Mouse (Mus musculus): Measurements from ENCODE around the gene Tex33. TPM values are rescaled to one million over a fixed set of nuclear protein-coding genes. Genes with fewer than 3 reads are reported as not detected.
"Not testable (repeated sequence)": the region's sequence is repeated elsewhere in the genome, so short reads cannot be mapped to it uniquely, and the experiment has no call there.

Gene Tex33
- polyA plus RNA-seq, 1 experiment from 2014 or later = not detected

DNA sequence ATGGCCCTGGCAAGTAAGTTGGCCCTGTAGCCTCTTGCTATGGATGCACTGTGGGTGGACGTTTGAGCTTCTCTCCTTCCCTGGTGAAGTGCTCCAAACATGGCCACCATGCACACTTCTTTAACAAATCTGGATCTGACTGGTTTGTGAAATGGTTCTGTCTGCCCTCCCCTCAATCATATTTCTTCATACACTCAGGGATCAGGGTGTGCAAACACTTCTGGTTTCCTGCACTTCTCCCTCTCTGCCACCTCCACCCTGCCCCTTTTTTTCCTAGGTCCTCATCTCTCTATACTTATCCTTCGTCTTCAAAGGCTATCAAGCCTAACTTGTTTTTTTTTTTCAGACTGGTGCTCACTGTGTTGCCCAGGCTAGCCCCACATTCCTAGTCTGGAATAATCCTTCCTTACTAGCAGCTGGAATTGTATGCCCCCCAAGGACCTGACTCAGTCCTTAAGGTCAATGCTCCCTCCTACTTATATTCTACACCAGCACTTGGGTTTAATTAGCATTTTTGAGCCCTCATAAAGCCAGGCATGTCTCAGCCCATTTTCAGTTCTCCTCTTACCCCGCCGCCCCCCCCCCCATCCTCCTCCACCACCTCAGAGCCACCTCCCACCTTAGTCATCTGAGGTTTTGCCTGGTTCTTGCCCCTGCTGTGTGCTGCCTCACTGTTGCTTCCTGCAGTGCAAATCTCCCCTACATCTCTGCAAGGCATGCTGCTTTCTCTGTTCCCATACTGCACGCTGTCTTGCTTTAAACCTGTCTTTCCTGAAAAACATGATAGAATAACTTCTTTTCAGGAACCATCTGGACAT lies 64.0 kb downstream of the Tex33 start:
- H3K27me3 ChIP-seq (ENCODE audit: control insufficient read depth, insufficient read depth, low read length) = no peaks in the 10 kb centered on the region
- H3K4me2 ChIP-seq (ENCODE audit: low read depth, low read length, severe bottlenecking) = no peak overlapping the region
- no peaks in the 10 kb centered on the region for H3K36me3 ChIP-seq (ENCODE audit: control insufficient read depth, insufficient read depth, low read length)
- H3K4me3 ChIP-seq (ENCODE audit: low read depth, low read length) = no peak overlapping the region
- 77% methylated on average over 5 of the region's 5 CpGs for WGBS
- no peaks in the 10 kb centered on the region for H3K4me1 ChIP-seq (replicated peaks; ENCODE audit: control insufficient read depth, insufficient read depth, low read length)
- ATAC-seq (replicated peaks; ENCODE audit: low FRiP score) (no peak), DNase-seq (ENCODE audit: low spot score) (no peak)
- H3K27ac ChIP-seq (ENCODE audit: low read depth, low read length) = no peak overlapping the region
- H3K9me3 ChIP-seq (ENCODE audit: control insufficient read depth, low read length) = no peaks in the 10 kb centered on the region
- no peak overlapping the region for H3K9ac ChIP-seq (ENCODE audit: low read length)

GRCm38 (mm10) chr15:78330706-78331105 lies 65.0 kb downstream of the Tex33 start:
- H3K4me2 ChIP-seq (ENCODE audit: low read depth, low read length, severe bottlenecking) = no peak overlapping the region
- DNase-seq (ENCODE audit: low spot score) (no peak), ATAC-seq (replicated peaks; ENCODE audit: low FRiP score) (no peak)
- H3K9me3 ChIP-seq (ENCODE audit: control insufficient read depth, low read length) = no peaks in the 10 kb centered on the region
- H3K9ac ChIP-seq (ENCODE audit: low read length) = no peak overlapping the region
- no peaks in the 10 kb centered on the region for H3K4me1 ChIP-seq (replicated peaks; ENCODE audit: control insufficient read depth, insufficient read depth, low read length)
- no peaks in the 10 kb centered on the region for H3K36me3 ChIP-seq (ENCODE audit: control insufficient read depth, insufficient read depth, low read length)
- H3K27me3 ChIP-seq (ENCODE audit: control insufficient read depth, insufficient read depth, low read length) = no peaks in the 10 kb centered on the region
- H3K27ac ChIP-seq (ENCODE audit: low read depth, low read length) = no peak overlapping the region
- H3K4me3 ChIP-seq (ENCODE audit: low read depth, low read length) = no peak overlapping the region
- WGBS = 84% methylated on average over 4 of the region's 4 CpGs

GRCm38 (mm10) chr15:78329972-78330371 lies 65.7 kb downstream of the Tex33 start:
- not testable (repeated sequence) for H3K4me1 ChIP-seq (replicated peaks; ENCODE audit: control insufficient read depth, insufficient read depth, low read length); H3K9me3 ChIP-seq (ENCODE audit: control insufficient read depth, low read length); H3K27ac ChIP-seq (ENCODE audit: low read depth, low read length); H3K9ac ChIP-seq (ENCODE audit: low read length); H3K4me2 ChIP-seq (ENCODE audit: low read depth, low read length, severe bottlenecking); ATAC-seq (replicated peaks; ENCODE audit: low FRiP score); DNase-seq (ENCODE audit: low spot score); H3K36me3 ChIP-seq (ENCODE audit: control insufficient read depth, insufficient read depth, low read length); H3K27me3 ChIP-seq (ENCODE audit: control insufficient read depth, insufficient read depth, low read length); H3K4me3 ChIP-seq (ENCODE audit: low read depth, low read length)
- 86% methylated on average over 6 of the region's 6 CpGs for WGBS

GRCm38 (mm10) chr15:78328520-78329097 lies 67.1 kb downstream of the Tex33 start:
- no peaks in the 10 kb centered on the region for H3K36me3 ChIP-seq (ENCODE audit: control insufficient read depth, insufficient read depth, low read length)
- no peak overlapping the region for H3K4me2 ChIP-seq (ENCODE audit: low read depth, low read length, severe bottlenecking)
- no peaks in the 10 kb centered on the region for H3K27me3 ChIP-seq (ENCODE audit: control insufficient read depth, insufficient read depth, low read length)
- H3K4me1 ChIP-seq (replicated peaks; ENCODE audit: control insufficient read depth, insufficient read depth, low read length) = no peaks in the 10 kb centered on the region
- no peak overlapping the region for H3K9ac ChIP-seq (ENCODE audit: low read length)
- H3K4me3 ChIP-seq (ENCODE audit: low read depth, low read length) = no peak overlapping the region
- no peak for DNase-seq (ENCODE audit: low spot score)
- ATAC-seq (replicated peaks; ENCODE audit: low FRiP score) = no peak
- H3K9me3 ChIP-seq (ENCODE audit: control insufficient read depth, low read length) = no peaks in the 10 kb centered on the region
- WGBS = 74% methylated on average over 3 of the region's 3 CpGs
- no peak overlapping the region for H3K27ac ChIP-seq (ENCODE audit: low read depth, low read length)

Small RNAs within 50 kb of the gene (microRNA-seq; reads per million reads assigned to microRNA genes)
- not detected for gene Mir7676-2 (ENCODE audit: insufficient number of aligned reads)

Other genes with a start within 250 kb of the Tex33 start
- 142 and 145 TPM in 2 replicates for gene Ift27, start 221.8 kb downstream of the Tex33 start, polyA plus RNA-seq (2014; fragmentation: Nextera tagmentation; extraction: Ambion mirVana)
- gene Pvalb, start 189.5 kb downstream of the Tex33 start, polyA plus RNA-seq (2014; fragmentation: Nextera tagmentation; extraction: Ambion mirVana) = not detected in 2 replicates
- gene Ncf4, start 151.1 kb downstream of the Tex33 start, polyA plus RNA-seq (2014; fragmentation: Nextera tagmentation; extraction: Ambion mirVana) = 4.7 and 8.2 TPM in 2 replicates
- gene Csf2rb2, start 90.2 kb downstream of the Tex33 start, polyA plus RNA-seq (2014; fragmentation: Nextera tagmentation; extraction: Ambion mirVana) = 0.17 and 0.40 TPM in 2 replicates
- 1.7 and 2.2 TPM in 2 replicates for gene Csf2rb, start 70.2 kb downstream of the Tex33 start, polyA plus RNA-seq (2014; fragmentation: Nextera tagmentation; extraction: Ambion mirVana)
- 10.4 and 11.9 TPM in 2 replicates for gene Tst, start 10.0 kb upstream of the Tex33 start, polyA plus RNA-seq (2014; fragmentation: Nextera tagmentation; extraction: Ambion mirVana)
- gene Mpst, start 10.5 kb upstream of the Tex33 start, polyA plus RNA-seq (2014; fragmentation: Nextera tagmentation; extraction: Ambion mirVana) = 2.7 and 4.2 TPM in 2 replicates
- 67.9 and 76.7 TPM in 2 replicates for gene Kctd17, start 32.7 kb upstream of the Tex33 start, polyA plus RNA-seq (2014; fragmentation: Nextera tagmentation; extraction: Ambion mirVana)
- gene Tmprss6, start 72.7 kb upstream of the Tex33 start, polyA plus RNA-seq (2014; fragmentation: Nextera tagmentation; extraction: Ambion mirVana) = 0.31 and 0.79 TPM in 2 replicates
- 0.07 TPM in 1 of 2 replicates, not detected in the other for gene Il2rb, start 99.4 kb upstream of the Tex33 start, polyA plus RNA-seq (2014; fragmentation: Nextera tagmentation; extraction: Ambion mirVana)
- gene C1qtnf6, start 135.5 kb upstream of the Tex33 start, polyA plus RNA-seq (2014; fragmentation: Nextera tagmentation; extraction: Ambion mirVana) = 10.0 and 12.1 TPM in 2 replicates
- gene Sstr3, start 148.8 kb upstream of the Tex33 start, polyA plus RNA-seq (2014; fragmentation: Nextera tagmentation; extraction: Ambion mirVana) = 0.09 TPM in 1 of 2 replicates, not detected in the other
- gene Rac2, start 176.9 kb upstream of the Tex33 start, polyA plus RNA-seq (2014; fragmentation: Nextera tagmentation; extraction: Ambion mirVana) = 5.7 and 9.4 TPM in 2 replicates
- gene Cyth4, start 201.1 kb upstream of the Tex33 start, polyA plus RNA-seq (2014; fragmentation: Nextera tagmentation; extraction: Ambion mirVana) = 1.9 and 2.0 TPM in 2 replicates

Measured in forebrain, embryonic 11.5 days (tissue).